Mouse (Mus musculus): Measurements from ENCODE around the gene Zfp410.
"Not testable (repeated sequence)": the region's sequence is repeated elsewhere in the genome, so short reads cannot be mapped to it uniquely, and the experiment has no call there.

The Zfp410 gene

DNA sequence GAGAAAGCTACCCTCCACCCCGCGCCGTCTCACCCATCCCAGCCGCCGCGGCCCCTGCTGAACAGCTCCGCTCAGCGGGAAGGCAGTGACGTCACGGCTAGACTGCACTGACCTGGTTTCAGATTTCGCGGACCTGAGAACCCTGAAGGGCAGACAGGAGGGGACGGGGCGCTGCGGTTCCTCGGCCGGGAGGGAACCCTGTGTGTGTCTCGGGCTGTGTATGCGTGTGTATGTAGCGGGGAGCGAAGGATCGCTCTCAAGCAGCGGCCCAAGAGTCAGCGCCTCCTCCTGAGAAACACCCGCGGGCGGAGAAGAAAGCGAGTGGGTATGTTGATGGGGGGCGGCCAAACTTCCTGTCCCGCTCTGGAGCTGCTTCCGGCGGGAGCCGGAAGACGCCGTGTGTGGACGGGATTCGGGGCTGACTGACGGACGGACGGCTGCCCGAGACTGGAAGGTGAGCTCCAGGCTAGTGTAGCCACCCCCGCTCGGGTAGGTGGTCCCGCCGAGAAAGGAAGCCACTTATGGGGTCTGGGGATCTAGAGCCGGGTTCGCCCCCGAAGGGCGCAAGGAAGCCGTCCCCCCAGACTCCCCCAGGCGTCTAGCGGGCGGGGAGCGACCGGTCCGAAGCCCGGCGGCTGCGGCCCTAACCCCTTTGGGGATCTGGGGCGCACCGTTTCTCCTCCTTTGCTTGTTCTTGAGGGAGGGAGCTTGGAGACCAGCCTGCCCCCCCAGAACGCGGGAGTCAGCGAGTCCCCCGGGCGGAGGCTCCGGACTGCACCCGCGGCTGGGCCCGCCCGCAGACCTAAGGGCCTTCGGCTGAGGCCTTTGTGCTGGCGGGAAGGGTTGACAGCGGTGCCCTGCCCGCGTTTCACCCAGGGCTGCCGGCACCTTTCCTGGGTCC lies at the start of gene Zfp410:
Zfp410 (plus strand) TSS at position 132 of the 901 bp plus-strand sequence.
- peak; percentile 65 to 74 for DNase-seq (ENCODE audit: low spot score in 2 of 2)

DNA sequence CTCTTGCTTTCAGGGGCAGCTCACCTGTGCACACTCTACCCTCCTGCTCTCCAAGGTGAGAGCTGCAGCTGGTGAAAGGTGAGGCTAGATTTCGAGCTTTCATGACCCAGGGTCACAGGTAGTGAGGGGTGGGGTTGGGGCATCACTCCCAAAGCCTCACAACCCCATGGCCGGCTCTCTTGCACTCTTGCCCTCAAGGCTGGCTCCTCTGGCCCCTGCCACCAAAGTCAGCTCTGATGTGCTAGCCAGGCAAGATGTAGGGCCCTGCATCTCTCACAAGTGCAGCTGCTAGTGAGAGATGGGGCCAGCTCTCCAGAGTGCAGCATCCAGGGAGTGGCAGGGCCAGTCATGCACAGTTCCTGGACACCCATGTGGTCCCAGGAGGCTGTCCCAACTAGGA lies 49.4 kb upstream of the Zfp410 start:
- DNase-seq (ENCODE audit: low spot score in 2 of 2), result no peak

DNA sequence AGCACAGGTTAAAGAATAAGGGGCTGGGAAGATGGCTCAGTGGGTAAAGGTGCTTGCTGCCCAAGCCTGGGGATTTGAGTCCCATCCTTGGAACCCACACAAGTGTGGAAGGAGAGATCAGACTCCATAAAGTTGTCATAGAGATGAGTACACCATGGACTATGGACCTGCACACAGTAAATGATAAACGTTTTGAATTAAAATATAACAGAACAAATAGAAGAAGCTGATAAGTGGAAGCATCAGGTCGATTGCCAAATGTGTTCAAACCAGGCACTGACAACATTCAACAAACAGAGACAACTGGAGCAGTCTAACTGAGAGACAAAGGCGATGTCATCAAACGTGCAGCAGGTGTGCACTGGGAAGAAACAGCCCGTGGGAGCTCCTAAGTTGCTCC lies 43.3 kb upstream of the Zfp410 start:
- DNase-seq (ENCODE audit: low spot score in 2 of 2), result no peak

DNA sequence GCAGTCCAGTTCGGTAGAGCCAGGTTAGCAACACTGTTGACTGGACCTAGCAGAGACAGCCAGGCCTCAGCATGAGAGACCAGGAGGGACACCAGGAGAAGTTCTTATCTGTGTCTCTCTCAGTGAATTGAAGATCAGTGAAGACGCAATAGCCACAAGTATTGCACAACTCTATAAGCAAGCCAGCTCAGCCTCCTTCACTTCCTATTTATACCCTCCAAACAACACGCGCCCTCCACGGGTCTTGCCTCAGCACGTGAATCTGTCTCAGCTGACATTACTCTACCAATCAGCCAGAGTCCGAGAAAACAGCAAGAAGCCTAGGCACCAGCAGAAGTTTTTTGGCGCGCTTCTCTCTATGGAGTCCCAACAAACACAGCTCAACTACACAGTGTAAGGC lies 41.4 kb upstream of the Zfp410 start:
- no peak for DNase-seq (ENCODE audit: low spot score in 2 of 2)

DNA sequence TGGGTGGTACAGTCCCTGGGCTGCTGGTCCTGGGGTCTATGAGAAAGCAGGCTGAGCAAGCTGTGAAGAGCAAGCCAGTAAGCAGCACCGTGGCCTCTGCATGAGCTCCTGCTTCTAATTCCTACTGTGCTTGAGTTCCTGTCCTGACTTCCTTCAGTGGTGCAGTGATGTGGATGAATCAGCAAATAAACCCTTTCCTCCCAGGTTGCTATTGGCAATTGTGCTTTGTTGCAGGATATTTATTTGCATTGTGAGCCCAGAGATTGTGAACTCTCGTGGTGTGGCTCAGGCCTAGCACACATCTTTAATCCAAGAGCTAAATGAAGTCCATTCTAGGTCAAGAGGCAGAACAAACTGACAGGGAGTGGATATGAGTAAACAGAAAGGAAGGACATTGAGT lies 40.4 kb upstream of the Zfp410 start:
- no peak for DNase-seq (ENCODE audit: low spot score in 2 of 2)

DNA sequence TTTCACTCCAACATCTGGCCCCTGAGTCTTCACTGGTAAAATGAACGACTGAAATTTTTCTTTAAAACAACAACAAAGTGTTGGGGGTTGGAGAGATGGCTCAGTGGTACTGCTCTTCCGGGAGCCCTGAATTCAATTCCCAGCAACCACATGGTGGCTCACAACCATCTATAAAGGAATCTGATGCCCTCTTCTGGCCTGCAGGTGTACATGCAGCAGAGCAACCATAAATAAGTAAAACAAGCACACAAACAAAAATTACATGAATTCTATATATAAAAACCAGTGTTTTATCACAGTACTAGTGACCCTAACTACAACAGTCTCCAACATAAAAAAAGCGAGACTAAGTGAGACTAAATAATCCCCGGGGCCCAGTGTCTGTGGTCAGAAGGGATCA lies 39.9 kb upstream of the Zfp410 start:
- DNase-seq (ENCODE audit: low spot score in 2 of 2), result no peak

DNA sequence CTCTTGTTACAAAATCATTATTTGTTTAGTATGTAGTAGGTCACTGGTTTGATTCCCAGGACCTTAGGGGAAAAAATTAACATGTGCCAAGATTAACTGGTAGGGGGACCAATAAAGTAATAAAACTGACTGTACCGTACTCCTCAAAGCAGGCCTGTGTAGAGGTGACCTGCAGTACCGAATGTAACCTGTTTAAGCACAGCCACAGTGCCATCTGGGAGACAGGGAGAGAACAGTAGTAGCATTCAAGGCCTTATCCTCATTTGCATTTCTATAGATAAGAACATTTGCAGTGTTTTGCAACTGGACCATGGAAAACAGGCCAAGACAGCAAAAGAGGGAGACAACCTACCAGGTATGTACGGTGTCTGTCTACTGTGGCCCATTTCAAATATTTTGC lies 38.8 kb upstream of the Zfp410 start:
- no peak for DNase-seq (ENCODE audit: low spot score in 2 of 2)

DNA sequence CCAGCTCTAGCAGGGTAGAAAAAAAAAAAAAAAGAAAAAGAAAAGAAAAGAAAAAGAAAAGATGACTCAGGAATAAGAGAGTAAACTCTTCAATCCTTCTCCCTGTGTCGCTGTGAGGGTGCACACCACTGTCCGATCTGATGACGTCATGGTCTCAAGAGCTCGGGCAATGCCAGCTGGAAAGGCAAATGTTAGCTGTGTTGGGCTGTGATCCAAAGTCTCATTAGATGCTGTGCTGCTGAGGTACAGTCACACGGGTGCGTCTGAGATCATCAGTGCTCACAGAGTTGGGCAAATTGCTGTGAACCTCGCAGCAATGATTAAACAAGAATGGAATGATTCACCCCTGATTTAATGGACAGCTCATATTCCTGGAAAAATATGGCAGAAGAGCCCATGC lies 37.8 kb upstream of the Zfp410 start:
- no peak for DNase-seq (ENCODE audit: low spot score in 2 of 2)

DNA sequence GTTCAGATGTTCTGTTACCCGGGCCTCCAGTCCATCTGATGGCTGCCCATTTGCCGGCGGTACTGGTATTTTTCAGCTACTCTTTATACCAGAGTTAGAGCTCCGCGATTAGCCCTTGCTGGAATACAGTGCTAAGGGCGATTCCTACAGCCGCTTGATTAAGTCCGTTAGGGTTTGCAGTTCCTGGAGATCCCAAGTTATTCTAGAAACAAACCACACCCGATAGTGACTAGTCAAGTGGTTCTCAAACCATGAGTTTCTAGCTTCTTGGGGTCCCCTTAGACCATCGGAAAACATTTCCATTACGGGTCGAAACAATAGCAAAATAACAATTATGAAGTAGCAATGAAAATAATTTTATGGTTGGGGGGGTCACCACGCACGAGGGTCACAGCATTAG lies 32.3 kb upstream of the Zfp410 start:
- DNase-seq (ENCODE audit: low spot score in 2 of 2), result no peak

DNA sequence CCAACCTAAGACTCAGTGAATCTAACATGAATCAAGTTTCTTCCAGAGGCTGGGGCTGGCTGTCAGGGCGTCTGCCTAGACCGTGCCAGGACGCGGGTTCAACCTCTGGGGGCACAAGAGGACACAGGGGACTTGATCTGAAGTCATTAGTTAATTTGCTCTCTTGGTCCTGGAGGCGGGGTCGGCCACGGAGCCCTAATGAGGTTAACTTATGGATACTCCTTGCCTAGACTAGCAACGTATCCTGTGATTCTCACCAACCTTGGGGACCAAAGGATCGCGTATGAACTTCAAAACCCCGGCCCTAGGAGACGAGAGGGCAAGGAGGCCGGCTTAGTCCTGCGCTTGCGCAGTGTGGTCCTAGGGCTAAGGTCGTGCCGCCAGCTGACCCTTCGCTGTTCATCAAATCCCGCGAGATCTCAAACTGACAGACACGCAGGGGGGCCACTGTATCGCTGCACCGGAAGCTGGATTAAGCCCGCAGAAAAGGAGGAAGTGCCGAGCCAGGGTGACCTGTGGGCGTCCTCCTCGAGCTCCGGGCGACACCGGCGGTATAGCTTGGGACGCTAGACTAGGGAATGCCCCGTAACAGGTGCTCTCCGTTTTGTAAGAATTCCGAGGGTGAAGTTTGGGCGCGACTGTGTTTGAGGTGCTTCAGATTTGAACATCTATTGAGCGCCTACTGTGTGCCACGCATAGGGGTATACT lies 31.6 kb upstream of the Zfp410 start, which contains the start of gene Ptgr2:
Ptgr2 (plus strand) TSS at position 348 of the 708 bp plus-strand sequence.
- peak; percentile 80 to 90 for DNase-seq (ENCODE audit: low spot score in 2 of 2)

DNA sequence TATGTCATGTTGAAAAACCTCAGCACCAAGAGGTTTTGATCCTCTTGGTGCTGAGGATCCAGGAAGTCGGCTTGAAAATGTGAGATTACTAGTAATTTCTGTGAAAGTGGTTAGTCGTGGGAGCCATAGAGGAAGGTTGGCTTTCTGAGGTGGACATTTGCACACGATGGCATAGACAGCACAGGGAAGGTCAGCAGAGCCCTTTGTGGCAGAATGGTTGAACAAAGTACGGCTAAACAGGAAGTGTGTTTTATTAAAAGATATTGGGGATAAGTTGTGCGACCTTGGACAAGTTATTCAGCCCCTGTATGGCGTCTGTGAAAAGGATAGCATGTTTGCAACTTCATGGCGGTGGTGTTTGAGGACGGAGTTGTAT lies 31.1 kb upstream of the Zfp410 start:
- no peak for DNase-seq (ENCODE audit: low spot score in 2 of 2)

DNA sequence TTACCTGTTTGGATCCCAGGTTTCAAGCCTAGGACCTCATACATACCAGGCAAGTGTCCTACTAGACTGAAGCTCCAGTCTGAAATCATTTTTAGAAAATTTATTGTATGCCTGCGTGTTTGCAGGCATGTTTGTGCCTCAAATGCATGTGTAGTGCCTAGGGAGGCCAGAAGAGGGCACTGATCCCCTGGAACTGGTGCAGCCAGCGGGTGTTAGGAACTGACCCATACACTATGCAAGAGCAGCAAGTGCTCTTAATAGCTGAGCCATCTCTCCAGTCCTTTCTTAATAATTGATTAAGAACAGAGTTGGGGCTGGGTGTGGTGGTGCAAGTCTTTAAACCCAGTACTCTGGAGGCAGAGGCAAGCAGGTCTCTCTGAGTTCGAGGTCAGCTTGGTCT lies 28.2 kb upstream of the Zfp410 start:
- no peak for DNase-seq (ENCODE audit: low spot score in 2 of 2)

DNA sequence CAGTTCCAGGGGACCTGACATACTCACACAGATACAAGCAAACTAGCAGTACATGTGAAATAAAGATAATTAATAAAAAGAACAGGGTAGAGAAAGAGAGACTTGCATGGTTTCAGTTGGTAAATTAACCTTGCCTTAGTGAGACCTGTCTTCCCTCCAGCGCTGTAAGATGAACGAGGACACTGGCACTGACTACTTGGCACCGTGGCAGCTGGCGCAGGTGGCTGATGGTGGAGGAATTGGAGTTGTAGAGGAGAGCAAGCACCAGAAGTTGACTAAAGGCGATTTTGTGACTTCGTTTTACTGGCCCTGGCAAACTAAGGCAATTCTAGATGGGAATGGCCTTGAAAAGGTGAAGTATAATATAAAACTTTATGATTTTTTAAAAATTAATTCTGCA lies 18.8 kb upstream of the Zfp410 start:
- no peak for DNase-seq (ENCODE audit: low spot score in 2 of 2)

DNA sequence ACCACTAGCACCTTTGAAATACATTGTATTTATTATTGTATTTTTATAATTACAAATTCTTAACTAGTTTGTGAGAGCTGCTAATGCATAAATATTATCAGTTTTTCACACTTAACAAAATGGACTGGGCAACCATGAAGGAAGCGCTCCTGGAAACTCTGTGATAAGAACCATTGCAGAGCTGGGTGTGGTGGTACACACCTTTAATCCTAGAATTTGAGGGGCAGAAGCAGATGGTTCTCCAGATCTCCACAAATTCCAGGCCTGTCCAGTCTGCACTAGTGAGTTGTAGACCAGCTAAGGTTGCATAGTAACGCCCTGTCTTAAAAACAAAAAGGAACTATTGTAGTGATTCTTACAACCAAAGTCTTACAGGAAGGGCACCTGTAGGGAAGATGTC lies 17.4 kb upstream of the Zfp410 start:
- DNase-seq (ENCODE audit: low spot score in 2 of 2), result no peak

DNA sequence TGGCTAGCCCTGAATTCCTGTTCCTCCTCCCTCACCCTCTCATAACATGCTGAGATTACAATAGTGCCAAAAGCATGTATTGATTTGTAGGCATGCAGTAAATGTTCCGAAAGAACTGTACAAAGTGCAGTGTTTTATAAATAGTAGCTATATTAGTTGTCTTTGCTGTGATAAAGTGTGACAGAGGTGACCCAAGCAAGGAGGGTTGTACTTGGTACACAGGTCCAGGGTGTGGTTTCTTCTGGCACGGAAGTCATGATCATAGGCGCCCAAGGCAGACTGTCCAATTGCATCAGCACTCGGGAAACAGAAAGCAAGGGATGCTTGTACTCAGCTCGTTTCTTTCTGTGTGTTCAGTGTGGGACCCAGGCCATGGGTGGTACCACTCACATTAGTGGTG lies 12.6 kb upstream of the Zfp410 start:
- DNase-seq (ENCODE audit: low spot score in 2 of 2), result no peak

DNA sequence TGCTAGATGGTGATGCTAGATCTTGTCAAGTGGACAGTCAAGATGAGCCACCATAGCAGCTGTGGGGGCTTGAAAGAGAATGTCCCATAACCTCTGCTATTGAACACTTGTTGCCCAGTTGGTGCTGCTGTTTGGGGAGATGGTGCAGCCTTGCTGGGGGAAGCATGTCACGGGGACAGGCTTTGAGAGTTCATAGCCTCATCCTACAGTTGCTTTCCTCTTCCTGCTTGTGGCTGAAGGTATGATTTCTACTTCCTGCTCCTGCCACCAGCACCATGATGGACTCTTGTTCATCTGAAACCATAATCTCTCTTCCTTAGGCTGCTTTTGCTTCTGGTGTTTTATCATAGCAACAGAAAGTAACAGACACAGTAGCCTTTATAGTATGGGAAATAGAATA lies 12.1 kb upstream of the Zfp410 start:
- DNase-seq (ENCODE audit: low spot score in 2 of 2), result no peak

DNA sequence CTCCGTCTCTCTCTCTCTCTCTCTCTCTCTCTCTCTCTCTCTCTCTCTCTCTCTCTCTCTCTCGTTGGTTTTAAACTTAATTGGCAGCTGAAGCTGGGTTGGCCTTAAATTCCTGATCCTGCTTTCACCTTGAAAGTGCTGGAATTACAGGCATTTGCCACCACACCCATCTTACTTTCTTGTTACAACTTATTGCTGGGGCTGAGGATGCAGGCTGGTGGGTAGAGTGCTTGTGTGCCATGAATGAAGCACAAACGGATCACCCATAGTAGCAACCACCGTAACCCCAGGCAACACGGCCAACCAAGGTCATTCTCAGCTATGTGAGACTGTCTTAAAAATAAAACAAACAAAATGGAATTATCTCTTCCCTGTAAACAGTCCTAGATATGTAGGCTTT lies 5.3 kb upstream of the Zfp410 start:
- no peak for DNase-seq (ENCODE audit: low spot score in 2 of 2)

DNA sequence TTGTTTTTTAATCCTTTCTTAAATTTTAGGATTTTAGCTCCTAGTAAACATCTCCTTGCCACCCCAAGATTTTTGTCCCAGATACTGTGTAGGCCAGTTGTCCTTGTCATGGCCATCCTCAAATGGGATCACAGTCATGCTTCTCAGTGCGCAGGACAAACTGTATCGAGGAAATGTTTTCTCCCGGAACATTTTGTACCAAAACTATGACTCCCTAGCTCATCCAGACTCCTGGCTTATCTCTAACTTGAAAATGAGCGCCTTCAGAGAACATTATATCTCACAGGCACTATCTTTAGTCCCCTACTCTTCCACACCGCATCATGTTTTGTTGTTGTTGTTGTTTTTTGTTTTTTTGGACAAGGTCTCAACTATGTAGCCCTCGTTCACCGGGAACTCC lies 646 bp upstream of the Zfp410 start:
- DNase-seq (ENCODE audit: low spot score in 2 of 2), result no peak

DNA sequence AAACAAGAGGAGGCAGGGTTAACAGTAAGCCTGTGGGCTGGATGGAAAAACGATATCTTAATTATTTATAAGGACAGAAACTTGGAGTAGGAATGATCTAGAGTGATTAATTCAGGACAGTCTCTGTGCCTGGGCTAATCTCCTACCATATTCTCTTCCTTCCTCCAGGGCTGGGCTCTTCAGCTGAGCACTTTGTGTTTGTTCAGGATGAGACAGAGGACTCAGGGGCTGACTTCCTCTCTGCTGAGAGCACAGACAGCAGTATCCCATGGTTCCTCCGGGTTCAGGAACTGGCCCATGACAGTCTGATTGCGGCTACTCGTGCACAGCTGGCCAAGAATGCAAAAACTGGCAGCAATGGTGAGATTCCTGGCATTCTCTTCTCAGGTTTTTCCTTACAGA lies 10.5 kb downstream of the Zfp410 start:
- DNase-seq (ENCODE audit: low spot score in 2 of 2), result no peak

DNA sequence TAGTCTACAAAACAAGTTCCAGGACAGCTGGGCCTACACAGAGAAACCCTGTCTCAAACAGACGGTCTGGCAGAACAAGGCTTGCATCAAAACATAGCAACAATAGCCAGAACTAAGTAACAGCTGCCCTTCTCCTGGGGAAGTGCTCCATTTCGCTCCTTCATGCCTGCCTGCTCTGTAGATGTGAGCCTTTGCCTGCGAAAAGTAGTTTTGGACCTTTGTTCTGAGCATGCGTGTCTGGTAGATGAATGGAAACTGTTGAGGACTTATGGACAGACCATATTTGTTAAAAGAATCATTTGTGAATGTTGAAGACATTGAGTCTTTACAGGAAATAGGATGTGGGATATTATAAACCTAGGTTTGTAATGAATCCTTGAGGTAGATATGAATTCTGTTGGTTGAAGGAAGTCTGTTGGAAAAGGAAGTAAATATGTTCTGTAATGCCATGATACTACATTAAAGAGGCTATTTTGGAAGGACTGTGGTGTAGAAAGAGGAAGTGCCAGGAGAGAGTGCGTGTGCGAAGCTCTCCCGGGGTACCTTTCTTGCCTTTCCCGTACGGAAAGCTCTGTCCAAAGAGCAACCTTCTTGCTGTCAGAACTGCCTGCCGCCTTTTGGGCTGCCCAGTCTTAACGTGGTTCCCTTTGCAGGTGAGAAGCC lies 20.4 kb downstream of the Zfp410 start:
- DNase-seq (ENCODE audit: low spot score in 2 of 2), result no peak

DNA sequence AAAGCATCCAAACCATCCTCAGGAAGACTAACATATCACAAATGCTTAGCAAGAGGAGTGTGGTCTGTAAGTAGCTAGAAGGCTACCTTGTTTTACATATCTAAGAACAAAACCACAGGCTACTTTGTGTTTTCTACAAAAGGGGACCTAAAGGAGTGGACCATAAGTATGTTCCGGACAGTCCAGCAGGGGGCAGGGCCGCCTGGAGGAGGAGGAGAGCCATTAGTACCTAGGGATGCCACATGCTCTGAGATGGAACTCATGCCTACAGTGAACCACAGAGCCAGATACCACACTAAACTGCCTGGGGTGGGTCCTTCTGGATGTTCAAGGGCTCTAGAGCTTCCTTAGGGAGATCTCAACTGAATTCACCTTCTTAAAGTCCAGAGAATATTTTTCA lies 30.5 kb downstream of the Zfp410 start:
- no peak for DNase-seq (ENCODE audit: low spot score in 2 of 2)

DNA sequence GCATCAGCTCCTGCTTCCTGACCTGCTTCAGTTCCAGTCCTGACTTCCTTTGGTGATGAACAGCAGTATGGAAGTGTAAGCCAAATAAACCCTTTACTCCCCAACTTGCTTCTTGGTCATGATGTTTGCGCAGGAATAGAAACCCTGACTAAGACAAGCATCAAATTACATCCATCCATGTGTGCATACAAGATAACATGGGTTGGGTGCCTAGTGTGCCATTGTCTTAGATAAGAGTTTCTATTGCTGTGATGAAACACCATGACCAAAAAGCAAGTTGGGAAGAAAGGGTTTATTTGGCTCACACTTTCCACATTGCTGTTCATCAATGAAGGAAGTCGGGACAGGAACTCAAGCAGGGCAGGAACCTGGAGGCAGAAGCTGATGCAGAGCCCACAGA lies 42.0 kb downstream of the Zfp410 start:
- not testable (repeated sequence) for DNase-seq (ENCODE audit: low spot score in 2 of 2)
